Mouse (Mus musculus) CH12.LX (cell line): ENCODE measurements around the gene Kank3. TPM values are rescaled to one million over a fixed set of nuclear protein-coding genes. Genes with fewer than 3 reads are reported as not detected.

Source experiments
- DNase-seq: peaks from one replicate; pipeline ENCODE4 v3.0.0-alpha.2; 2013; ENCODE audit errors: extremely low read depth
- H3K27ac ChIP-seq: 2 replicates; pipeline ENCODE4 v1.5.1; 2012; ENCODE audit warnings: low read depth, mild to moderate bottlenecking, control low read depth, moderate library complexity; ENCODE audit not compliant: insufficient read depth
- H3K27me3 ChIP-seq: replicated peaks from 2 replicates; pipeline ENCODE3; 2012; ENCODE audit warnings: inconsistent platforms
- H3K36me3 ChIP-seq, 2 experiments: replicated peaks in 1 of 2; 2 replicates each; pipeline versions ENCODE3 to v1.6.1; 2012; ENCODE audit warnings: inconsistent platforms in 1 of 2, low read length in 1 of 2, mild to moderate bottlenecking in 1 of 2, mixed read lengths in 1 of 2, moderate library complexity in 1 of 2; ENCODE audit not compliant: control insufficient read depth in 1 of 2, insufficient read depth in 1 of 2
- H3K4me1 ChIP-seq, 2 experiments: 2 replicates each; pipeline ENCODE4 v1.6.1; 2012; ENCODE audit warnings: inconsistent platforms in 1 of 2, moderate library complexity in 1 of 2; ENCODE audit not compliant: insufficient read depth in 2 of 2, control insufficient read depth in 1 of 2
- H3K4me2 ChIP-seq: 2 replicates; pipeline ENCODE4 v1.6.1; 2012; ENCODE audit warnings: low read depth, mild to moderate bottlenecking, control low read depth; ENCODE audit not compliant: poor library complexity, insufficient read depth, severe bottlenecking
- H3K4me3 ChIP-seq, 3 experiments: fragments of 150-350 bp in 1 of 3; sonication (generic) in 1 of 3; replicated peaks in 1 of 3; 2 replicates each; pipeline versions ENCODE3 to v1.5.1; 2011 to 2012; ENCODE audit warnings: low read depth in 2 of 3, low read length in 2 of 3, mild to moderate bottlenecking in 2 of 3, moderate library complexity in 2 of 3, control low read depth in 1 of 3, improper control_type of control experiment in 1 of 3, inconsistent platforms in 1 of 3, mixed read lengths in 1 of 3; ENCODE audit not compliant: poor library complexity in 1 of 3
- H3K79me2 ChIP-seq: replicated peaks from 2 replicates; pipeline ENCODE4 v1.6.1; 2012; ENCODE audit warnings: mild to moderate bottlenecking, moderate library complexity; ENCODE audit not compliant: control insufficient read depth, poor library complexity, insufficient read depth, severe bottlenecking; ENCODE audit errors: extremely low read depth
- H3K9ac ChIP-seq: 2 replicates; pipeline ENCODE4 v1.6.1; 2012; ENCODE audit warnings: low read depth, mild to moderate bottlenecking, control low read depth, moderate library complexity; ENCODE audit not compliant: insufficient read depth
- H3K9me3 ChIP-seq: replicated peaks from 2 replicates; pipeline ENCODE3; 2012; ENCODE audit warnings: low read length, inconsistent platforms, mixed read lengths
- CHD2 ChIP-seq: IDR thresholded peaks from 2 replicates; pipeline ENCODE4 v1.6.1; 2011; ENCODE audit warnings: low read length, improper control_type of control experiment
- CTCF ChIP-seq, 2 experiments: IDR thresholded peaks in 1 of 2; conservative IDR thresholded peaks in 1 of 2; 2 replicates each; pipeline ENCODE4 v1.5.1; 2011 to 2012; ENCODE audit warnings: low read depth in 2 of 2, low read length in 2 of 2, improper control_type of control experiment in 1 of 2, inconsistent platforms in 1 of 2, mild to moderate bottlenecking in 1 of 2, moderate library complexity in 1 of 2
- E2F4 ChIP-seq: IDR thresholded peaks from 2 replicates; pipeline ENCODE4 v1.6.1; 2011; ENCODE audit warnings: low read depth, low read length, improper control_type of control experiment; ENCODE audit not compliant: insufficient replicate concordance
- ETS1 ChIP-seq: conservative IDR thresholded peaks from 2 replicates; pipeline ENCODE4 v1.6.1; 2012; ENCODE audit warnings: low read depth, mild to moderate bottlenecking, inconsistent platforms, low read length, improper control_type of control experiment, moderate library complexity
- IRF4 ChIP-seq: IDR thresholded peaks from 2 replicates; pipeline ENCODE4 v1.6.1; 2014; ENCODE audit warnings: low read depth, mild to moderate bottlenecking, inconsistent platforms, low read length, improper control_type of control experiment
- JUND ChIP-seq: conservative IDR thresholded peaks from 2 replicates; pipeline ENCODE4 v1.6.1; 2011; ENCODE audit warnings: low read depth, low read length, improper control_type of control experiment
- KAT2A ChIP-seq: IDR thresholded peaks from 2 replicates; pipeline ENCODE4 v1.6.1; 2012; ENCODE audit warnings: low read length, improper control_type of control experiment, inconsistent platforms; ENCODE audit not compliant: insufficient replicate concordance
- MXI1 ChIP-seq: IDR thresholded peaks from 2 replicates; pipeline ENCODE4 v1.6.1; 2011; ENCODE audit warnings: mild to moderate bottlenecking, low read depth, low read length, improper control_type of control experiment
- MYC ChIP-seq: IDR thresholded peaks from 2 replicates; pipeline ENCODE4 v1.6.1; 2011; ENCODE audit warnings: low read depth, mild to moderate bottlenecking, improper control_type of control experiment, low read length
- POLR2AphosphoS2 ChIP-seq: IDR thresholded peaks from 2 replicates; pipeline ENCODE4 v1.6.1; 2011; ENCODE audit warnings: low read depth, low read length, improper control_type of control experiment
- RAD21 ChIP-seq: IDR thresholded peaks from 2 replicates; pipeline ENCODE4 v1.6.1; 2011; ENCODE audit warnings: low read depth, mild to moderate bottlenecking, low read length, improper control_type of control experiment, moderate library complexity
- SMC3 ChIP-seq: IDR thresholded peaks from 2 replicates; pipeline ENCODE4 v1.6.1; 2011; ENCODE audit warnings: low read depth, low read length, improper control_type of control experiment
- TBP ChIP-seq: conservative IDR thresholded peaks from 2 replicates; pipeline ENCODE4 v1.6.1; 2011; ENCODE audit warnings: low read depth, low read length, improper control_type of control experiment
- ZKSCAN1 ChIP-seq: IDR thresholded peaks from 2 replicates; pipeline ENCODE4 v1.6.1; 2012; ENCODE audit warnings: low read depth, inconsistent platforms, low read length, improper control_type of control experiment, borderline replicate concordance
- dilution Hi-C: fragments of 300-500 bp; cut with MboI; formaldehyde crosslinking; loops from 2 replicates; pipeline ENCODE4 v1.14.3; 2020; ENCODE audit warnings: low sequenced_read_pairs; ENCODE audit not compliant: extremely low pct_unique_long_range_greater_than_20kb, extremely low pct_ligation_motif_present
- in situ Hi-C: fragments of 300-500 bp; cut with MboI; formaldehyde crosslinking; loops from 3 replicates; pipeline ENCODE4 v1.14.3; 2019; ENCODE audit warnings: low sequenced_read_pairs, low pct_ligation_motif_present, low pct_unique_long_range_greater_than_20kb, mixed read lengths
- polyA plus RNA-seq: library from polyadenylated mRNA; unstranded; fragments of >175 nt; gene quantifications from 2 replicates; pipeline ENCODE4 v1.2.1, GENCODE M21; 2012; ENCODE audit warnings: low read depth; ENCODE audit not compliant: insufficient read length
- total RNA-seq, 2 experiments: library from RNA; depleted of rRNA; stranded (reverse); fragments of 300-350 nt in 1 of 2; fragments of >200 nt in 1 of 2; gene quantifications; 2 replicates each; pipeline ENCODE4 v1.2.3; 2012 to 2014

Kank3 gene
- total and polyA plus RNA-seq, 3 experiments = 0.50 to 15.7 (median 1.8) TPM

GRCm38 (mm10) chr17:33788732-33789131, 21.6 kb upstream of the Kank3 start:
- no peak for DNase-seq
- no peak overlapping the region for H3K9ac ChIP-seq
- no peaks in the 10 kb centered on the region for H3K79me2 ChIP-seq
- dilution Hi-C loops = no loop called here
- no peaks in the 10 kb centered on the region for H3K9me3 ChIP-seq
- TF ChIP-seq CHD2 = no peak
- no peaks in the 10 kb centered on the region for H3K36me3 ChIP-seq
- H3K4me1 ChIP-seq = no peaks in the 10 kb centered on the region
- in situ Hi-C loops = no loop called here
- H3K4me3 ChIP-seq = no peak overlapping the region
- H3K27ac ChIP-seq = no peak overlapping the region
- H3K27me3 ChIP-seq = peaks cover 10% of the 10 kb centered on the region
- H3K4me2 ChIP-seq = no peak overlapping the region

- Histone ChIP-seq H3K27ac (no peak overlapping the region), H3K9me3 (no peaks in the 10 kb centered on the region), H3K9ac (no peak overlapping the region), H3K79me2 (no peaks in the 10 kb centered on the region), H3K4me1 (no peaks in the 10 kb centered on the region), H3K4me3 (no peak overlapping the region), H3K27me3 (peaks cover 1% of the 10 kb centered on the region), H3K36me3 (no peaks in the 10 kb centered on the region), H3K4me2 (no peak overlapping the region)
- TF ChIP-seq CTCF (conservative IDR thresholded peaks at IDR 0.05 in 1 of 2, IDR thresholded peaks at IDR 0.05 in 1 of 2; ENCODE audit: low read depth in 2 of 2, low read length in 2 of 2) (peak in 1 of 2 experiments; percentile 65; a peak in 2 of 4 replicates), JUND (no peak), MYC (0 out of 2 replicates have a peak, but pooled peaks have one; percentile 24), RAD21 (peak; percentile 67), KAT2A (no peak), CHD2 (no peak), E2F4 (no peak), SMC3 (peak; percentile 52), ETS1 (no peak)
- DNase-seq = no peak
- in situ Hi-C loops (no loop called here), dilution Hi-C loops (no loop called here)
These were observed 12.0 kb upstream of the Kank3 start for GRCm38 (mm10) chr17:33798306-33798705.

- no peak for TF ChIP-seq IRF4
- TF ChIP-seq TBP = 0 out of 2 replicates have a peak, but pooled peaks have one; percentile 41
- TF ChIP-seq MXI1 = no peak
- TF ChIP-seq ZKSCAN1 = no peak
- TF ChIP-seq POLR2AphosphoS2 = no peak
- no peak for TF ChIP-seq KAT2A
- TF ChIP-seq SMC3 = no peak
- TF ChIP-seq, all 38 proteins: peak for 1
- H3K4me3 ChIP-seq = no peak overlapping the region
- H3K27me3 ChIP-seq = no peaks in the 10 kb centered on the region
- peaks cover 3% of the 10 kb centered on the region in 2 experiments for H3K4me1 ChIP-seq
- no peak overlapping the region for H3K9ac ChIP-seq
- H3K9me3 ChIP-seq = no peaks in the 10 kb centered on the region
- no peaks in the 10 kb centered on the region for H3K36me3 ChIP-seq
- no peaks in the 10 kb centered on the region for H3K79me2 ChIP-seq
- dilution Hi-C loops = no loop called here
- H3K4me2 ChIP-seq = no peak overlapping the region
- no peak overlapping the region for H3K27ac ChIP-seq
- in situ Hi-C loops = no loop called here
- no peak for DNase-seq
These were observed 11.0 kb upstream of the Kank3 start for GRCm38 (mm10) chr17:33799277-33799676.
